Mouse (Mus musculus) CH12.LX (cell line): ENCODE data around the gene Brd1. TPM values are rescaled to one million over a fixed set of nuclear protein-coding genes. Genes with fewer than 3 reads are reported as not detected.

Experiments used
- DNase-seq: peaks from one replicate; pipeline ENCODE4 v3.0.0-alpha.2; 2013; ENCODE audit errors: extremely low read depth
- H3K27ac ChIP-seq: 2 replicates; pipeline ENCODE4 v1.5.1; 2012; ENCODE audit warnings: low read depth, mild to moderate bottlenecking, control low read depth, moderate library complexity; ENCODE audit not compliant: insufficient read depth
- H3K27me3 ChIP-seq: replicated peaks from 2 replicates; pipeline ENCODE3; 2012; ENCODE audit warnings: inconsistent platforms
- H3K36me3 ChIP-seq, 2 experiments: replicated peaks in 1 of 2; 2 replicates each; pipeline versions ENCODE3 to v1.6.1; 2012; ENCODE audit warnings: inconsistent platforms in 1 of 2, low read length in 1 of 2, mild to moderate bottlenecking in 1 of 2, mixed read lengths in 1 of 2, moderate library complexity in 1 of 2; ENCODE audit not compliant: control insufficient read depth in 1 of 2, insufficient read depth in 1 of 2
- H3K4me1 ChIP-seq, 2 experiments: 2 replicates each; pipeline ENCODE4 v1.6.1; 2012; ENCODE audit warnings: inconsistent platforms in 1 of 2, moderate library complexity in 1 of 2; ENCODE audit not compliant: insufficient read depth in 2 of 2, control insufficient read depth in 1 of 2
- H3K4me2 ChIP-seq: 2 replicates; pipeline ENCODE4 v1.6.1; 2012; ENCODE audit warnings: low read depth, mild to moderate bottlenecking, control low read depth; ENCODE audit not compliant: poor library complexity, insufficient read depth, severe bottlenecking
- H3K4me3 ChIP-seq, 3 experiments: fragments of 150-350 bp in 1 of 3; sonication (generic) in 1 of 3; replicated peaks in 1 of 3; 2 replicates each; pipeline versions ENCODE3 to v1.5.1; 2011 to 2012; ENCODE audit warnings: low read depth in 2 of 3, low read length in 2 of 3, mild to moderate bottlenecking in 2 of 3, moderate library complexity in 2 of 3, control low read depth in 1 of 3, improper control_type of control experiment in 1 of 3, inconsistent platforms in 1 of 3, mixed read lengths in 1 of 3; ENCODE audit not compliant: poor library complexity in 1 of 3
- H3K79me2 ChIP-seq: replicated peaks from 2 replicates; pipeline ENCODE4 v1.6.1; 2012; ENCODE audit warnings: mild to moderate bottlenecking, moderate library complexity; ENCODE audit not compliant: control insufficient read depth, poor library complexity, insufficient read depth, severe bottlenecking; ENCODE audit errors: extremely low read depth
- H3K9ac ChIP-seq: 2 replicates; pipeline ENCODE4 v1.6.1; 2012; ENCODE audit warnings: low read depth, mild to moderate bottlenecking, control low read depth, moderate library complexity; ENCODE audit not compliant: insufficient read depth
- H3K9me3 ChIP-seq: replicated peaks from 2 replicates; pipeline ENCODE3; 2012; ENCODE audit warnings: low read length, inconsistent platforms, mixed read lengths
- BHLHE40 ChIP-seq: IDR thresholded peaks from 2 replicates; pipeline ENCODE4 v1.6.1; 2011; ENCODE audit warnings: mild to moderate bottlenecking, low read depth, low read length, improper control_type of control experiment
- CTCF ChIP-seq, 2 experiments: IDR thresholded peaks in 1 of 2; conservative IDR thresholded peaks in 1 of 2; 2 replicates each; pipeline ENCODE4 v1.5.1; 2011 to 2012; ENCODE audit warnings: low read depth in 2 of 2, low read length in 2 of 2, improper control_type of control experiment in 1 of 2, inconsistent platforms in 1 of 2, mild to moderate bottlenecking in 1 of 2, moderate library complexity in 1 of 2
- GABPA ChIP-seq: IDR thresholded peaks from 2 replicates; pipeline ENCODE4 v1.6.1; 2012; ENCODE audit warnings: low read depth, low read length, improper control_type of control experiment, inconsistent platforms; ENCODE audit not compliant: insufficient replicate concordance
- IRF4 ChIP-seq: IDR thresholded peaks from 2 replicates; pipeline ENCODE4 v1.6.1; 2014; ENCODE audit warnings: low read depth, mild to moderate bottlenecking, inconsistent platforms, low read length, improper control_type of control experiment
- JUN ChIP-seq: IDR thresholded peaks from 2 replicates; pipeline ENCODE4 v1.6.1; 2011; ENCODE audit warnings: low read depth, mild to moderate bottlenecking, low read length, improper control_type of control experiment, moderate library complexity; ENCODE audit not compliant: insufficient read depth
- JUND ChIP-seq: conservative IDR thresholded peaks from 2 replicates; pipeline ENCODE4 v1.6.1; 2011; ENCODE audit warnings: low read depth, low read length, improper control_type of control experiment
- KAT2A ChIP-seq: IDR thresholded peaks from 2 replicates; pipeline ENCODE4 v1.6.1; 2012; ENCODE audit warnings: low read length, improper control_type of control experiment, inconsistent platforms; ENCODE audit not compliant: insufficient replicate concordance
- MAX ChIP-seq: IDR thresholded peaks from 2 replicates; pipeline ENCODE4 v1.6.1; 2011; ENCODE audit warnings: low read length, improper control_type of control experiment
- MEF2A ChIP-seq: IDR thresholded peaks from 2 replicates; pipeline ENCODE4 v1.6.1; 2014; ENCODE audit warnings: low read depth, mild to moderate bottlenecking, inconsistent platforms, low read length, improper control_type of control experiment, borderline replicate concordance
- MXI1 ChIP-seq: IDR thresholded peaks from 2 replicates; pipeline ENCODE4 v1.6.1; 2011; ENCODE audit warnings: mild to moderate bottlenecking, low read depth, low read length, improper control_type of control experiment
- NRF1 ChIP-seq: IDR thresholded peaks from 2 replicates; pipeline ENCODE4 v1.6.1; 2014; ENCODE audit warnings: low read depth, mild to moderate bottlenecking, inconsistent platforms, low read length, improper control_type of control experiment, moderate library complexity
- POLR2AphosphoS2 ChIP-seq: IDR thresholded peaks from 2 replicates; pipeline ENCODE4 v1.6.1; 2011; ENCODE audit warnings: low read depth, low read length, improper control_type of control experiment
- RCOR1 ChIP-seq: conservative IDR thresholded peaks from 2 replicates; pipeline ENCODE4 v1.6.1; 2012; ENCODE audit warnings: low read depth, mild to moderate bottlenecking, inconsistent platforms, low read length, improper control_type of control experiment
- SIN3A ChIP-seq: IDR thresholded peaks from 2 replicates; pipeline ENCODE4 v1.6.1; 2012; ENCODE audit warnings: low read length, improper control_type of control experiment, inconsistent platforms
- TBP ChIP-seq: conservative IDR thresholded peaks from 2 replicates; pipeline ENCODE4 v1.6.1; 2011; ENCODE audit warnings: low read depth, low read length, improper control_type of control experiment
- ZKSCAN1 ChIP-seq: IDR thresholded peaks from 2 replicates; pipeline ENCODE4 v1.6.1; 2012; ENCODE audit warnings: low read depth, inconsistent platforms, low read length, improper control_type of control experiment, borderline replicate concordance
- ZNF384 ChIP-seq: IDR thresholded peaks from 2 replicates; pipeline ENCODE4 v1.6.1; 2012; ENCODE audit warnings: low read depth, low read length, improper control_type of control experiment, inconsistent platforms
- dilution Hi-C: fragments of 300-500 bp; cut with MboI; formaldehyde crosslinking; loops from 2 replicates; pipeline ENCODE4 v1.14.3; 2020; ENCODE audit warnings: low sequenced_read_pairs; ENCODE audit not compliant: extremely low pct_unique_long_range_greater_than_20kb, extremely low pct_ligation_motif_present
- in situ Hi-C: fragments of 300-500 bp; cut with MboI; formaldehyde crosslinking; loops from 3 replicates; pipeline ENCODE4 v1.14.3; 2019; ENCODE audit warnings: low sequenced_read_pairs, low pct_ligation_motif_present, low pct_unique_long_range_greater_than_20kb, mixed read lengths
- polyA plus RNA-seq: library from polyadenylated mRNA; unstranded; fragments of >175 nt; gene quantifications from 2 replicates; pipeline ENCODE4 v1.2.1, GENCODE M21; 2012; ENCODE audit warnings: low read depth; ENCODE audit not compliant: insufficient read length
- total RNA-seq, 2 experiments: library from RNA; depleted of rRNA; stranded (reverse); fragments of 300-350 nt in 1 of 2; fragments of >200 nt in 1 of 2; gene quantifications; 2 replicates each; pipeline ENCODE4 v1.2.3; 2012 to 2014

Brd1 gene
- total and polyA plus RNA-seq, 3 experiments, result 13.6 to 19.1 (median 16.2) TPM

- Histone ChIP-seq H3K79me2 (peaks cover 14% of the 10 kb centered on the region), H3K4me2 (no peak overlapping the region), H3K4me3 (no peak overlapping the region), H3K9ac (no peak overlapping the region), H3K9me3 (no peaks in the 10 kb centered on the region), H3K27ac (no peak overlapping the region), H3K27me3 (no peaks in the 10 kb centered on the region), H3K4me1 (peaks cover 9 to 40% of the 10 kb centered on the region in 2 experiments), H3K36me3 (peaks cover 24 to 45% of the 10 kb centered on the region in 2 experiments)
- TF ChIP-seq MAX (no peak), JUND (no peak), KAT2A (no peak), MEF2A (no peak), GABPA (no peak), IRF4 (no peak), ZKSCAN1 (no peak), CTCF (conservative IDR thresholded peaks at IDR 0.05 in 1 of 2, IDR thresholded peaks at IDR 0.05 in 1 of 2; ENCODE audit: low read depth in 2 of 2, low read length in 2 of 2) (no peak), JUN (no peak), SIN3A (no peak), BHLHE40 (no peak), RCOR1 (no peak), NRF1 (no peak), MXI1 (no peak), TBP (no peak)
- in situ Hi-C loops, result no loop called here
- dilution Hi-C loops, result no loop called here
- DNase-seq, result no peak
Measured at GRCm38 (mm10) chr15:88754896-88755295, 20.9 kb upstream of the Brd1 start.

- in situ Hi-C loops (no loop called here), dilution Hi-C loops (no loop called here)
- DNase-seq, result no peak
- peak overlapping the region; percentile 79 for H3K27ac ChIP-seq
- peaks cover 14% of the 10 kb centered on the region for H3K79me2 ChIP-seq
- peak overlapping the region; percentile 33 for H3K4me2 ChIP-seq
- H3K9ac ChIP-seq, result peak overlapping the region; percentile 77
- no peaks in the 10 kb centered on the region for H3K27me3 ChIP-seq
- no peaks in the 10 kb centered on the region for H3K9me3 ChIP-seq
- peaks cover 9 to 25% of the 10 kb centered on the region in 2 experiments for H3K4me1 ChIP-seq
- peaks cover 15 to 21% of the 10 kb centered on the region in 2 experiments for H3K36me3 ChIP-seq
- TF ChIP-seq BHLHE40 (no peak), JUND (no peak), CTCF (conservative IDR thresholded peaks at IDR 0.05 in 1 of 2, IDR thresholded peaks at IDR 0.05 in 1 of 2; ENCODE audit: low read depth in 2 of 2, low read length in 2 of 2) (no peak), ZNF384 (peak; percentile 63; the same call in 1 of the 2 replicates), MAX (no peak), POLR2AphosphoS2 (no peak), MXI1 (no peak)
- H3K4me3 ChIP-seq, result peak overlapping the region; percentile 76 to 98 (median 83)
Measured at GRCm38 (mm10) chr15:88752403-88752733, 18.3 kb upstream of the Brd1 start.
